Mouse (Mus musculus) cerebellum, adult 2 months (tissue): ENCODE data around the gene Hoxb9.

Source experiments
- CTCF ChIP-seq: fragments of 200-500 bp; IDR thresholded peaks from 2 replicates; pipeline ENCODE4 v1.5.1; 2011; ENCODE audit warnings: low read depth, mild to moderate bottlenecking, control low read depth, low read length, moderate library complexity, borderline replicate concordance; ENCODE audit not compliant: insufficient read depth
- POLR2A ChIP-seq: fragments of 200-500 bp; IDR thresholded peaks from 2 replicates; pipeline ENCODE4 v1.6.1; 2011; ENCODE audit warnings: low read length, control low read depth, borderline replicate concordance; ENCODE audit not compliant: insufficient read depth

GRCm38 (mm10) chr11:96290705-96291355 is 19.6 kb downstream of the Hoxb9 start:
- TF ChIP-seq POLR2A = no peak
- TF ChIP-seq CTCF = no peak
